Mouse (Mus musculus) ES-Bruce4 (cell line): ENCODE data around the gene Entpd2.

Source experiments
- CTCF ChIP-seq: IDR thresholded peaks from one replicate; pipeline ENCODE4 v1.8.1; 2011; ENCODE audit warnings: low read depth, low read length
- EP300 ChIP-seq: IDR thresholded peaks from 2 replicates; pipeline ENCODE4 v1.6.1; 2011; ENCODE audit warnings: low read depth, low read length; ENCODE audit not compliant: insufficient read depth

DNA sequence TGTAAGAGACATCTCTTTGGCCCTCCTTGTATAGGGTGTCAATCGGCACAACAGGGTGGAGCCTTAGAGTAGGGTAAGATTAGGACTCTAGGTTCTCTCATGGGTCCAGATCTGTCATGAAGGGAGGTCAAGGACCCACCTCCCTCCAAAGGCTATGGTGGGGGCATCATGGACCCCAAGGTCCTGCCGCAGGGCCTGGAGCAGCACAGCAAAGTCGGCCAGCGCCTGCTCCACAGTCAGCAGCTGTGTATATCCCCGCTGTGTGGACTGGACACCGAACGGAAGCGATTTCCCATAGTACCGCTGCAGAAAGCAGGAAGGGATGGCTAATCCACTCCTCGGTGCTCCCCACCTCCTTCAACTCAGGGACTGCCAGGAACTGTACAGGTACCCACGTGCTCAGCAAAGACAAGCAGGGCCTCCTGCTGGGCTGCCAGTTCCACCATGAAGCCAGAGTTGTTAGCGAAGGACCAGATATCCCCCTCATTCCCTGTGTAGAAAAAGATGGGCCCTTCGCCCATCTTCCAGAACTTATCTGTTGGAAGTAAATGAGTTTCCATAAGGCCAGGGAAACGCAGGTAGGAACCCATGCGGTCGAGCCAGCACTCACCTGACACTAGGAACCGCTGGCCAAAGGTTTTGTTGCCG, 40.1 kb upstream of the Entpd2 start:
- TF ChIP-seq CTCF (no peak), EP300 (no peak)
